Mouse (Mus musculus) liver, adult 2 months (tissue): Measurements from ENCODE around the gene Lmf1.

Experiments used
- CTCF ChIP-seq: fragments of 200-500 bp; IDR thresholded peaks from 2 replicates; pipeline ENCODE4 v1.5.1; 2011; ENCODE audit warnings: low read depth, low read length, control low read depth
- POLR2A ChIP-seq: fragments of 200-500 bp; IDR thresholded peaks from 2 replicates; pipeline ENCODE4 v1.6.1; 2011; ENCODE audit warnings: low read length, control low read depth; ENCODE audit not compliant: insufficient read depth; ENCODE audit errors: extremely low read depth

DNA sequence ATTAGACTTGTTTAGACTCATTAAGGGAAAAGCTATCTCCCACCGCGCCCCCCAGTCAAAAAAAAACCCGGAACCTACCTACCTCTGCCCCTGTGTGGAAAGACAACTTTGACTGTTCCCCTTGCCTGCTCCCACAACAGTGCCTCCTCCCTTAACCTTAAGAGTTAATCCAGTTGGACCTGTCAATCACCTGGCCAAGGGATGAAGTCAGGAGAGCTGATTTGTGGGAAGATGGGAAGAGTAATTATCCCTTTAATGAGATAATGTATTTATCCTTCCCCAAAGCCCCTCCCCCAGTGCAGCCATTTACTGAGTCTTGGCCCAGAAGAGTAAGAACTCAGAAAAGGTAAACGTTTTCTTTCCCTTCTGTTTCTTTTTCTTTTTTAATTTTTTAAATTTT lies 110.0 kb downstream of the Lmf1 start:
- TF ChIP-seq POLR2A (no peak), CTCF (no peak)
